Mouse (Mus musculus): ENCODE results near the gene Ankrd34a. TPM values are rescaled to one million over a fixed set of nuclear protein-coding genes. Genes with fewer than 3 reads are reported as not detected.

The Ankrd34a gene
- total RNA-seq (2021): 10 to 100 TPM; 66.8 to 70.3 TPM
- long read RNA-seq, experiment 1, transcript Ankrd34a-201 (2 exons, 2,583 nt): major isoform, 84 of 121 reads
- long read RNA-seq, experiment 1, partial matches to known transcripts: 0 of 121 reads
- long read RNA-seq, experiment 1, other reads (novel, unspliced or antisense): 37 of 121 reads
- long read RNA-seq, experiment 2, transcript Ankrd34a-201 (2 exons, 2,583 nt): major isoform, 47 of 75 reads
- long read RNA-seq, experiment 2, partial matches to known transcripts: 0 of 75 reads
- long read RNA-seq, experiment 2, other reads (novel, unspliced or antisense): 28 of 75 reads

DNA sequence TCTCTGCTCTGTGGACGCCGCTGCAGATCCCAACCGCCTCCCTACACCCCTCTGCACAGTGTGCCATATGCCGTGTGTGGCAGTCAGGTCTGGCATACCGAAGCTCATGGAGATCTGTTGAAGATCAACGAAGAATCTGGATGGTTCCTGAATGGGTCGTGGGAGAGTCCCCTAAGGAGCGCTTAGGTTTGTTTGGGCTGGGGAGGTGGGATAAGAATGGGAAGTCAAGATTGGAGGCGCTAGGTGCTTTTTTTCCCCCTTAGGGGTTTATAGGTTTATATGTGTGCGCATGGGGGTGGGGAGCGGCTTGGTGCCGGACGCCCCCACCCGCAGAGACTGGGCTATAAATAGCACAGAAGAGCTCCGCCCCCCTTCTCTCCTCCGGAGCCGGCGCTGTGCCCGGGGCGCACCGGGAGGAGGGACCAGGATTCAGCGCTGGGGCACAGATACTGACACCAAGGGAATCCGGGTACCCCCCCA lies at the start of gene Ankrd34a:
Ankrd34a (plus strand) TSS at position 409 of the 480 bp plus-strand sequence.
- peak; percentile 81 to 84 for DNase-seq (ENCODE audit: extremely low spot score in 1 of 2, low spot score in 2 of 2)
- no peak for TF ChIP-seq CTCF (IDR thresholded peaks at IDR 0.05)
- Histone ChIP-seq H3K27ac (peak within 1 kb of the TSS; percentile 96), H3K4me3 (peak within 1 kb of the TSS; percentile 77)
- intact Hi-C loops (cut with DNase I): loop anchor here (5.0 kb wide), 1 partner anchor 319 kb away; no protein-coding TSS in a partner anchor

- intact Hi-C loops (cut with DNase I): loop anchor here (1.0 to 2.0 kb wide), 3 partner anchors 33 to 154 kb away; no protein-coding TSS in a partner anchor
- no peak for DNase-seq (ENCODE audit: extremely low spot score in 1 of 2, low spot score in 2 of 2)
- no peak for TF ChIP-seq CTCF (IDR thresholded peaks at IDR 0.05)
- no peak overlapping the region for H3K27ac ChIP-seq
- H3K4me3 ChIP-seq: no peak overlapping the region
Measured at GRCm38 (mm10) chr3:96546880-96547279, 49.6 kb upstream of the Ankrd34a start.

DNA sequence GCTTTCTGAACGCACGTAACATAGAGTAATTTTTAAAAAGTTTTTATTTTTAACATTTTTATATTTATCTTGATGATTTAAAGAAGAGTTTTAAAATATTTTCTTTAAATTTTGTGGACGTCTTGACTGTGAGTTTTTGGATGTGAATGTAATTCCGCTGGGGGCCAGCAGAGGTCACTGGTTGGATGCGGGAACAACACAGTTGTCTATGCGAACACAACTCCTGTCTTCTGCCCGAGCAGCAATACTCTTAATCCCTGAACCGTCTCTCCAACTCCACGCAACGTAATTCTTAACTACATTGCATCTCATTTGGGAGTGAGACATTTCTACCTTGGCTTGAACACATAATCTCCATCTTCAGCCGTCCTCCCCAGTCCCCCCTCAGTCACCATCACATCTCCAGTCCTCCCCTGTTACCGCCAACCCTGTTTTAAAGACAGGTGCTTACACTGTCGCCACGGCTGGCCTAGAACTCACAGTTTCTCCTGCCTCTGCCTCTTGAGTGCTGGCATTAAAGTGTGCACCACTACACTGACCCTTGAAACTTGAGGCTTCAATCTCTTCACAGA lies 49.0 kb upstream of the Ankrd34a start:
- Histone ChIP-seq H3K4me3 (no peak overlapping the region), H3K27ac (no peak overlapping the region)
- peak; percentile 74 to 78 for DNase-seq (ENCODE audit: extremely low spot score in 1 of 2, low spot score in 2 of 2)
- intact Hi-C loops (cut with DNase I): loop anchor here (1.0 to 2.0 kb wide), 3 partner anchors 33 to 153 kb away; no protein-coding TSS in a partner anchor
- TF ChIP-seq CTCF (IDR thresholded peaks at IDR 0.05): peak; percentile 95

GRCm38 (mm10) chr3:96548824-96549223 lies 47.6 kb upstream of the Ankrd34a start:
- TF ChIP-seq CTCF (IDR thresholded peaks at IDR 0.05): no peak
- Histone ChIP-seq H3K27ac (no peak overlapping the region), H3K4me3 (no peak overlapping the region)
- no peak for DNase-seq (ENCODE audit: extremely low spot score in 1 of 2, low spot score in 2 of 2)
- intact Hi-C loops (cut with DNase I): no loop called here

DNA sequence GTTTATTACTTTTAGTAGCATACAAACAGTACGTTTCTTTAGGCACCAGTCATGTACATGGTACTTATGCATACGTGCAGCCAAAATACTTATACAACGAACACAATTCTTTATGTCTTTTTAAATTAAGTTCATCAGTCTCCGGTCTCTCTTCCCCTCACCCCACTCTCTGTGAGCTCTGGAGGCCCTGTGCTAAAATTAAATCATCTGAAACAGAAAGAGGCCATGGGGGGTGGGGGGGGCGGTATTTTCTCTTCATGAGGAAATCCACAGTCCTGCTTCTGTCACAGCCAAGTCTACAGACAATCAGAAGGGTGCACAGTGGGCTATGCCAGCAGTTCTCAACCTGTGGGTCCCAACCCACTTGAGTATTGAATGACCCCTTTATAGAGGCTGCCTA lies 47.1 kb upstream of the Ankrd34a start:
- intact Hi-C loops (cut with DNase I): no loop called here
- no peak for DNase-seq (ENCODE audit: extremely low spot score in 1 of 2, low spot score in 2 of 2)
- no peak overlapping the region for H3K27ac ChIP-seq
- TF ChIP-seq CTCF (IDR thresholded peaks at IDR 0.05): no peak
- no peak overlapping the region for H3K4me3 ChIP-seq

DNA sequence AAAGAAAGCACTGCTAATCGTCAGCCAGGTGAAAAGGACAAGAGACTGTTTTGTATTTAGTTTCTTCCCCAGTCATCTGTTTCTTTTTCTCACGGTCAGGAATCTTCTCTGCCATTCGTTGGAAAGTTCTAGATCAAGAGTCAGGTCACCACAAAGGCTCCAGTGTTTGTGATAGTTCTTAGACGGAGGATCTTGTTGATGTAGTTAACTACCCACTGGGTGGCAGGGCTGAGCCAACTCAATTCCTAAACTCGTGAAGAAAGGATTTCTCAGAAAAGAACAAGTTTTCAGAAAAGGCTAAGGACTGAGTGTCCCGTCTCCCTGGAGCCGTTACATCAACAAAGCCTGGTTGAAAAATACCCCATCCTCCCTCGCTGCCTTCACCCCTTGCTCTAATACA lies 45.2 kb upstream of the Ankrd34a start:
- H3K27ac ChIP-seq: no peak overlapping the region
- no peak overlapping the region for H3K4me3 ChIP-seq
- DNase-seq (ENCODE audit: extremely low spot score in 1 of 2, low spot score in 2 of 2): peak; percentile 39 to 44
- TF ChIP-seq CTCF (IDR thresholded peaks at IDR 0.05): peak; percentile 70
- intact Hi-C loops (cut with DNase I): loop anchor here (1.0 kb wide), 1 partner anchor 29 kb away; no protein-coding TSS in a partner anchor

- Histone ChIP-seq H3K27ac (no peak overlapping the region), H3K4me3 (no peak overlapping the region)
- TF ChIP-seq CTCF (IDR thresholded peaks at IDR 0.05): no peak
- DNase-seq (ENCODE audit: extremely low spot score in 1 of 2, low spot score in 2 of 2): no peak
- intact Hi-C loops (cut with DNase I): loop anchor here (1.0 kb wide), 1 partner anchor 28 kb away; no protein-coding TSS in a partner anchor
Measured at GRCm38 (mm10) chr3:96551890-96552289, 44.5 kb upstream of the Ankrd34a start.

- H3K4me3 ChIP-seq: no peak overlapping the region
- TF ChIP-seq CTCF (IDR thresholded peaks at IDR 0.05): no peak
- intact Hi-C loops (cut with DNase I): no loop called here
Measured at GRCm38 (mm10) chr3:96553601-96554000, 42.8 kb upstream of the Ankrd34a start.

DNA sequence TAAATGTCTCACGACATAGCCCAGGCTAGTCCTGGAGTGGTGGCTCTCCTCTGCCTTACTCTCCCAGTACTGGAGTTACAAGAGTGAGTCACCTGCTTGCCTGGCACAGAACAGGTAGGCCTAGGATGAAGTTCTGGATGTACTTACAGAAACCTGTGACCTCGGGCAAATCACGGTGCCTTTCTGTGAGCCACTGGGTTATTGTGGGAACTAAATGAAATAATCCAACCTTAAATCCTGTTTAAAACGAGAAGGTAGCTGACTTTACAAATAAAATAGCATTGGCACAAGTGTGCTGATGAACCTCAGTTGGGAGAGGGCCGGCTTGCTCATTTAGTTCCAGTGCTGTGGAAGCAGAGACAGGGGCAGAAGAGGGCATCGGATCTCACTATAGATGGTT lies 42.2 kb upstream of the Ankrd34a start:
- intact Hi-C loops (cut with DNase I): no loop called here
- TF ChIP-seq CTCF (IDR thresholded peaks at IDR 0.05): no peak
- H3K4me3 ChIP-seq: no peak overlapping the region
- no peak for DNase-seq (ENCODE audit: extremely low spot score in 1 of 2, low spot score in 2 of 2)
- H3K27ac ChIP-seq: no peak overlapping the region

More at GRCm38 (mm10) chr3:96553601-96554000, 42.8 kb upstream of the Ankrd34a start:
- no peak overlapping the region for H3K27ac ChIP-seq
- no peak for DNase-seq (ENCODE audit: extremely low spot score in 1 of 2, low spot score in 2 of 2)

GRCm38 (mm10) chr3:96555041-96555596 lies 41.3 kb upstream of the Ankrd34a start:
- TF ChIP-seq CTCF (IDR thresholded peaks at IDR 0.05): no peak
- Histone ChIP-seq H3K27ac (peak overlapping the region; percentile 60), H3K4me3 (no peak overlapping the region)
- intact Hi-C loops (cut with DNase I): no loop called here
- DNase-seq (ENCODE audit: extremely low spot score in 1 of 2, low spot score in 2 of 2): peak in 1 of 2 experiments; percentile 38

GRCm38 (mm10) chr3:96555999-96556614 lies 40.3 kb upstream of the Ankrd34a start:
- peak overlapping the region; percentile 60; the same call in 1 of the 2 replicates for H3K27ac ChIP-seq
- no peak for TF ChIP-seq CTCF (IDR thresholded peaks at IDR 0.05)
- DNase-seq (ENCODE audit: extremely low spot score in 1 of 2, low spot score in 2 of 2): no peak
- no peak overlapping the region for H3K4me3 ChIP-seq
- intact Hi-C loops (cut with DNase I): loop anchor here (2.0 kb wide), 1 partner anchor 21 kb away; the partner anchor contains the start of gene Gm16253
